Mouse (Mus musculus) testis, adult 2 months (tissue): ENCODE measurements around the gene Gm9040. TPM values are rescaled to one million over a fixed set of nuclear protein-coding genes. Genes with fewer than 3 reads are reported as not detected.
"Not testable (repeated sequence)": the region's sequence is repeated elsewhere in the genome, so short reads cannot be mapped to it uniquely, and the experiment has no call there.

Experiments
- H3K27ac ChIP-seq: fragments of 200-500 bp; 2 replicates; pipeline ENCODE4 v1.5.1; 2012; ENCODE audit warnings: low read depth, low read length; ENCODE audit not compliant: control insufficient read depth, insufficient read depth
- H3K27me3 ChIP-seq: fragments of 200-500 bp; 2 replicates; pipeline ENCODE4 v1.6.1; 2012; ENCODE audit warnings: mild to moderate bottlenecking, low read length, moderate library complexity; ENCODE audit not compliant: control insufficient read depth, insufficient read depth
- H3K36me3 ChIP-seq: fragments of 200-500 bp; 2 replicates; pipeline ENCODE4 v1.6.1; 2012; ENCODE audit warnings: mild to moderate bottlenecking, low read length; ENCODE audit not compliant: control insufficient read depth, insufficient read depth
- H3K4me1 ChIP-seq: fragments of 200-500 bp; 2 replicates; pipeline ENCODE4 v1.6.1; 2012; ENCODE audit warnings: low read length; ENCODE audit not compliant: control insufficient read depth, insufficient read depth
- H3K4me3 ChIP-seq: fragments of 200-500 bp; 2 replicates; pipeline ENCODE4 v1.5.1; 2012; ENCODE audit warnings: low read depth, mild to moderate bottlenecking, low read length, moderate library complexity, mixed read lengths; ENCODE audit not compliant: control insufficient read depth
- CTCF ChIP-seq: fragments of 200-500 bp; IDR thresholded peaks from 2 replicates; pipeline ENCODE4 v1.5.1; 2012; ENCODE audit warnings: low read depth, mild to moderate bottlenecking, inconsistent platforms, low read length, moderate library complexity; ENCODE audit not compliant: control insufficient read depth, insufficient read depth, insufficient replicate concordance
- POLR2A ChIP-seq: fragments of 200-500 bp; IDR thresholded peaks from 2 replicates; pipeline ENCODE4 v1.6.1; 2012; ENCODE audit warnings: low read depth, mild to moderate bottlenecking, inconsistent platforms, low read length, moderate library complexity; ENCODE audit not compliant: control insufficient read depth
- polyA plus RNA-seq: library from polyadenylated mRNA; depleted of rRNA; stranded (reverse); fragments of >200 nt; gene quantifications from 2 replicates; pipeline ENCODE4 v1.2.3, GENCODE M21; 2012; rRNA removed

The Gm9040 gene
- polyA plus RNA-seq, 1 experiment: not detected

DNA sequence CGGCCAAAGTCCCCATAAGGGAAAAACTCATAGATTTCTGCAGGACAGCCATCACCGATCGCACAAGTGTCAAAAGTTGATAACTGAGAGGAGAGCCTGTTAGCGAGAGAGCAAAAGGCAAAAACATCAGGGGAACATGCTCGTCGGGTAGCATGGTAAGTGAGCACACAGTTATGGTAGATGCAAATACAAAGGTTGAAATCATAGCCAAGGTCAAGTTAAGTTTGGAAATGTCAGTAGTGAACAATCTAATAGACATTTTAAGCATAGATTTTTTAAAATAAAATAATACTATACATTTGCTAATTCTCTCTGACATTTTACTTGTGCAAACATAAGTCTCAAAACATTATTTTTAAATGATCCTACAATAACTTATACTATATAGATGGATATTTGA lies 31.8 kb downstream of the Gm9040 start, which contains the start of gene Iltifb:
Gene Iltifb, minus strand, starts transcription at position 101 of the 400 bp plus-strand sequence.
- no peaks in the 10 kb centered on the region for H3K27me3 ChIP-seq

DNA sequence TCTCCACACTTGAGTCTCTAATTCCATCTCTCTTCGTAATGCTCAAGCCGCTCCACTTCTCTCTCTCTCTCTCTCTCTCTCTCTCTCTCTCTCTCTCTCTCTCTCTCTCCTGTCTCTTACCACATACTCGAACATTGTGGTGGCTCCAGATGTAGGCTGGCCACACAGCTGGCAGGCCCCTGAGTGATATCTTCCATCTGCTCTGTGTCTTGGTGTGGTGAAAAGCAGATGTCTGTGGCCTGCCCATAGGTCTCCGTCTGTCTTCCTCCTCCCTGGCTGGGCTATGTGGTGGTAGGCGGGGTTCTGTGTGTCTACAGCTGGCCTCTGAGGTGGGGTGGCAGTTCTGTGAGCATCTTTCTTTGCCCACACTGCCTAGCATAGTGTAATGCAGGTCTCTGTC lies 43.8 kb downstream of the Gm9040 start:
- not testable (repeated sequence) for H3K27me3 ChIP-seq, H3K4me1 ChIP-seq, H3K4me3 ChIP-seq, H3K36me3 ChIP-seq, H3K27ac ChIP-seq

More for the DNA sequence above, 31.8 kb downstream of the Gm9040 start, which contains the start of gene Iltifb:
- TF ChIP-seq POLR2A (no peak), CTCF (no peak)
- Histone ChIP-seq H3K36me3 (no peaks in the 10 kb centered on the region), H3K4me3 (no peak within 1 kb of the TSS), H3K27ac (no peak within 1 kb of the TSS), H3K4me1 (no peaks in the 10 kb centered on the region)

DNA sequence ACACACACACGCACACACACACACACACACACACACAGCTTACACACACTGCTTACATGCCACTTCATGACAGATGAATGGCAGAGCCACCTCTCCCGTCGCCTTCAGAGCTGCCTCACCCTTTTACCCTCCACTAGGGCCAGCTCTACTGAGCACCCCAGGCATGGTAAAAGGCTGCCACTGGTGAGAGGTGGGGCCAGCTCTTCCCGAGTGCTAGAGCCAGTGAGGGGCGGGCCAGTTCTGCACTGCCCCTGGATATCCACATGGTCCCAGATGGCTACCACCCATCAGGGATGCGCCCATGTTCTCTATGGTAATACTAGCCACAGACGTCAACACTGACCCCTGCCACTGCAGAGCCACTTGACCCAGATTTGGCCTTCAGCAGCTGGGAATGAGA lies 44.2 kb downstream of the Gm9040 start:
- H3K4me3 ChIP-seq, H3K36me3 ChIP-seq, H3K4me1 ChIP-seq, H3K27ac ChIP-seq, H3K27me3 ChIP-seq: not testable (repeated sequence)

DNA sequence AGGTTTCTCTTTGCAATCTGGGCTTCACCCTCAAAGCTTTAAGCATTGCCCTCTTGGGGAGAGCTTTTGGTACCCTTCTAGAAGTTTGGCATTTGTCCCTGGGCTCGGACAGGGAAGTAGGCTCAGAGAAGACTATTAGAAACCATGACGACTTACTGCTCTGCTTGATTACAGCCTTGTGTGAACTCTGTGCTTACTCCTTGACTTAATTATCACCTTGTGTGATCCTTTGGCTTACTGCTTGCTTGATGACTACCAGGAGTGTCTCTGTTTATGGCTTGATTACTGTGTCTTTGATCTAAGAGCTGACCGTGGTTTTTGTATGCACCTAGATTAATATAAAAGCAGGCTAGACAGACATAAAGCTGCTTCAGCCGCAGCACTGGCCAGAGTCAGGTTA lies 48.7 kb downstream of the Gm9040 start:
- not testable (repeated sequence) for H3K36me3 ChIP-seq, H3K4me3 ChIP-seq, H3K27me3 ChIP-seq, H3K4me1 ChIP-seq, H3K27ac ChIP-seq

Other genes starting within 250 kb of the Gm9040 start
- 45.0 and 52.4 TPM in 2 replicates for gene Mdm1, start 185.2 kb downstream of the Gm9040 start, polyA plus RNA-seq
- not detected in 2 replicates for gene Il22, start 122.0 kb downstream of the Gm9040 start, polyA plus RNA-seq
- gene Gm32717, start 86.2 kb downstream of the Gm9040 start, polyA plus RNA-seq: not detected in 2 replicates
- gene Gm32802, start 68.3 kb downstream of the Gm9040 start, polyA plus RNA-seq: not detected in 2 replicates
- not detected in 2 replicates for gene Iltifb, start 31.9 kb downstream of the Gm9040 start, polyA plus RNA-seq
- not detected in 2 replicates for gene Gm9044, start 5.4 kb upstream of the Gm9040 start, polyA plus RNA-seq
- not detected in 2 replicates for gene Gm9045, start 10.9 kb upstream of the Gm9040 start, polyA plus RNA-seq
- gene Gm9046, start 16.3 kb upstream of the Gm9040 start, polyA plus RNA-seq: not detected in 2 replicates
- not detected in 2 replicates for gene Gm9048, start 21.7 kb upstream of the Gm9040 start, polyA plus RNA-seq
- not detected in 2 replicates for gene Gm9049, start 27.1 kb upstream of the Gm9040 start, polyA plus RNA-seq
- not detected in 2 replicates for gene Ifng, start 114.1 kb upstream of the Gm9040 start, polyA plus RNA-seq